Mouse (Mus musculus) E14TG2a.4 (cell line): Measurements from ENCODE around the gene C330021F23Rik.

Experiments
- CTCF ChIP-seq: conservative IDR thresholded peaks from 2 replicates; pipeline ENCODE4 v1.5.1; 2014; ENCODE audit warnings: low read length
- NANOG ChIP-seq: IDR thresholded peaks from 2 replicates; pipeline ENCODE4 v1.6.1; 2014; ENCODE audit warnings: borderline replicate concordance, low read length, mixed read lengths
- POU5F1 ChIP-seq: IDR thresholded peaks from 2 replicates; pipeline ENCODE4 v1.6.1; 2014; ENCODE audit warnings: low read length, borderline replicate concordance

- TF ChIP-seq CTCF (no peak), POU5F1 (no peak), NANOG (no peak)
These were observed 37.0 kb upstream of the C330021F23Rik start for GRCm38 (mm10) chr8:3530816-3531215.
